Mouse (Mus musculus) hindbrain, embryonic 13.5 days (tissue): ENCODE measurements around the gene Dnah11. TPM values are rescaled to one million over a fixed set of nuclear protein-coding genes. Genes with fewer than 3 reads are reported as not detected.

Source experiments
- ATAC-seq: fragments of 200-750 bp; cut with Nextera tagmentation; 2 replicates; pipeline ENCODE4 v1.8.0; 2017; ENCODE audit warnings: moderate TSS enrichment; ENCODE audit not compliant: low FRiP score
- H3K27ac ChIP-seq: fragments of 300-500 bp; sonication (generic); 2 replicates; pipeline ENCODE4 v1.5.1; 2015; ENCODE audit warnings: inconsistent platforms, mild to moderate bottlenecking, moderate library complexity
- H3K27me3 ChIP-seq: fragments of 300-500 bp; sonication (generic); 2 replicates; pipeline ENCODE4 v1.6.1; 2015; ENCODE audit warnings: mild to moderate bottlenecking, inconsistent platforms
- H3K36me3 ChIP-seq: fragments of 300-500 bp; sonication (generic); 2 replicates; pipeline ENCODE4 v1.6.1; 2015; ENCODE audit warnings: mild to moderate bottlenecking, inconsistent platforms
- H3K4me1 ChIP-seq: fragments of 300-500 bp; sonication (generic); replicated peaks from 2 replicates; pipeline ENCODE4 v1.6.1; 2015; ENCODE audit warnings: inconsistent platforms
- H3K4me2 ChIP-seq: fragments of 300-500 bp; sonication (generic); 2 replicates; pipeline ENCODE4 v1.6.1; 2015; ENCODE audit warnings: inconsistent platforms, mild to moderate bottlenecking, moderate library complexity
- H3K4me3 ChIP-seq: fragments of 300-500 bp; sonication (generic); 2 replicates; pipeline ENCODE4 v1.5.1; 2015; ENCODE audit warnings: mild to moderate bottlenecking, inconsistent platforms
- H3K9ac ChIP-seq: fragments of 300-500 bp; sonication (generic); 2 replicates; pipeline ENCODE4 v1.6.1; 2015; ENCODE audit warnings: mild to moderate bottlenecking, inconsistent platforms
- H3K9me3 ChIP-seq: fragments of 300-500 bp; sonication (generic); 2 replicates; pipeline ENCODE4 v1.6.1; 2016; ENCODE audit warnings: inconsistent platforms
- WGBS: fragments of 180-500 bp; shearing (Covaris S2); methylation state at CpG from one replicate; pipeline ENCODE4 v1.1.7; 2015; 5-methylcytosine and 5-hydroxymethylcytosine counted together
- polyA plus RNA-seq: library from polyadenylated mRNA; unstranded; fragments of >200 nt; fragmentation: Nextera tagmentation; extraction: Ambion mirVana; gene quantifications from 2 replicates; pipeline ENCODE4 v1.2.1, GENCODE M21; 2015

Dnah11 gene
- polyA plus RNA-seq, 1 experiment from 2014 or later: 0.36 TPM

DNA sequence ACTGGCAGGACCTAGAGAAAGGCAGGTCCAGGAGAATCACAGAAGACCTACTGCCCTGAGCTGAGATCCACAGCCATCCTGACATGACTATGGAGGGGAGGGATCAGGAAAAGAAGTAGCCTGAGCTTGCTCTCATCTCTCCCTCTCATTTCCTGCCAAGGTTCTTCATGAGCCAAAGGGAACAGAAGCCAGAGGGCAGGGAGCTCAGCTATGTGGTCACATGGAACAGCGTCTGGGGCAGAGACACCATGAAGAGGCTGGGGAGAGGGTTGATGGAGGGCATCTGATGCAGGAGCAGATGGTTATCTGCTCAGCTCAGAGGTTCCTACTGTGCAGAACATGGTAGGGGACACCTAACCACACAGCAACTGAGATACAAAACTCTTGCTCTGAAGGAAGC is 163.9 kb downstream of the Dnah11 start:
- H3K4me2 ChIP-seq: no peak overlapping the region
- no peak overlapping the region for H3K27ac ChIP-seq
- no peaks in the 10 kb centered on the region for H3K36me3 ChIP-seq
- H3K9me3 ChIP-seq: no peaks in the 10 kb centered on the region
- H3K4me1 ChIP-seq: no peaks in the 10 kb centered on the region
- ATAC-seq: no peak
- H3K4me3 ChIP-seq: no peak overlapping the region
- H3K9ac ChIP-seq: no peak overlapping the region
- no peaks in the 10 kb centered on the region for H3K27me3 ChIP-seq
- WGBS: 92% methylated on average over 1 of the region's 1 CpGs

DNA sequence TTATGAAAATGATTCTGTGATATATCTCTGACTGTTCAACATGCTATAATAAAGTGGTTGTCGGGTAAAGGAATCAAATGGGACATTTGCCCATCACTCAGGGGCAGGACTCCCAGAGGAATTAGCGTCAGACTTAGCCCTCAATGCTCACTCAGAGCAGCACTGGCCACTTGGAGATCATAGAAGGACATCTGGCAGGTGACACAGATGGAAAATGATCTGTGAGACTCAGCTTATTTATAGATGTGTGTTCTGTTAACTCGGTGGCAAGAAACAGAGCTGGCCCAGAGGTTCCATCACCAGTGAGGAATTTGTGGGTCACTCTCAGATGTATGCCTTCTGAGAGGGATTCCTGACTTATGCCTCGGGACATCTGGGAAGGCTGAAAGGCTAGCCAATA is 173.1 kb downstream of the Dnah11 start:
- ATAC-seq: no peak
- H3K4me1 ChIP-seq: no peaks in the 10 kb centered on the region
- H3K36me3 ChIP-seq: no peaks in the 10 kb centered on the region
- WGBS: 82% methylated on average over 4 of the region's 4 CpGs
- H3K27me3 ChIP-seq: 0 out of 2 replicates have a peak, but pooled peaks cover 8% of the 10 kb centered on the region
- H3K9ac ChIP-seq: no peak overlapping the region
- no peaks in the 10 kb centered on the region for H3K9me3 ChIP-seq
- H3K4me3 ChIP-seq: no peak overlapping the region
- H3K27ac ChIP-seq: no peak overlapping the region
- no peak overlapping the region for H3K4me2 ChIP-seq

DNA sequence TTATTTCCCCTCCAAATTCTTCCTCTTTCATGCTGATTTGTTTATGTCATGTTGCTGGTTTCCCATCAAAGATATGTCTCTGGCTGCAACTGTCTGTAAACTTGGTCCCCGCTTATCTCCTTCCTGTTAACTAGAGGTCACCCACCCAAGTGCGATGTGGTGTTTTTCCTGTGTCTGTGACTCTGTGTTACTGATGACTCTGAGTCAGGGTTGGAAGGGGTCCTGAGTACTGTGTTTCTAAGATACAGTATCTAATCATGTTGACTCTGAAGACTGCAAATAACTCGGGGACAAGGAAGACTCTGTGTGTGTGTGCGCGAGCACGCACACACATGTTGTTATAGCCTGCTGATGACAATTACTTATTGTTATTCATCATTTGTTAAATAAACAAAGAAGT is 179.9 kb downstream of the Dnah11 start:
- no peak overlapping the region for H3K9ac ChIP-seq
- no peak for ATAC-seq
- H3K27ac ChIP-seq: no peak overlapping the region
- no peak overlapping the region for H3K4me2 ChIP-seq
- no peaks in the 10 kb centered on the region for H3K4me1 ChIP-seq
- H3K9me3 ChIP-seq: no peaks in the 10 kb centered on the region
- no peaks in the 10 kb centered on the region for H3K27me3 ChIP-seq
- no peaks in the 10 kb centered on the region for H3K36me3 ChIP-seq
- 88% methylated on average over 6 of the region's 6 CpGs for WGBS
- no peak overlapping the region for H3K4me3 ChIP-seq

DNA sequence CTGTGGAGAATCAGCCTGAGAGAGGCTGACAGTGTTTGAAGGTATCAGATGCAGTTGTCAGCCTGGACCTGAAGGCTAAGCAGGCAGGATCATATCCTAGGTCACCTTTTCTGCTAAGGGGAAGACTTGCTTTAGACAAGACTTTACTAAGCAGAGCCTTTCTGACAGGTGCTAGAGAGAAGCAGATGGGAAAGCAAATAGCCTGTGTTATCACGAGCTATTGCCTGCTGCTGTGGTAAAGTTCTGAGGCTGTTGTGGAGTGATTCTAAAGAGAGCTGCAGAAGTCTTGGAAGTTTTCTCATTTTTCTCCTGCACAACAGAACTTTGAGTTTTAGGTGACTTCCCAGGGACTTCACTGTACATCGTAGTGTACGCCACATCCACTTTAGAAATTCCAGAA is 185.0 kb downstream of the Dnah11 start:
- Histone ChIP-seq H3K4me1 (no peaks in the 10 kb centered on the region), H3K4me2 (no peak overlapping the region), H3K4me3 (no peak overlapping the region), H3K27ac (no peak overlapping the region), H3K27me3 (no peaks in the 10 kb centered on the region), H3K36me3 (no peaks in the 10 kb centered on the region), H3K9me3 (no peaks in the 10 kb centered on the region), H3K9ac (no peak overlapping the region)
- no peak for ATAC-seq
- WGBS: 93% methylated on average over 3 of the region's 3 CpGs

DNA sequence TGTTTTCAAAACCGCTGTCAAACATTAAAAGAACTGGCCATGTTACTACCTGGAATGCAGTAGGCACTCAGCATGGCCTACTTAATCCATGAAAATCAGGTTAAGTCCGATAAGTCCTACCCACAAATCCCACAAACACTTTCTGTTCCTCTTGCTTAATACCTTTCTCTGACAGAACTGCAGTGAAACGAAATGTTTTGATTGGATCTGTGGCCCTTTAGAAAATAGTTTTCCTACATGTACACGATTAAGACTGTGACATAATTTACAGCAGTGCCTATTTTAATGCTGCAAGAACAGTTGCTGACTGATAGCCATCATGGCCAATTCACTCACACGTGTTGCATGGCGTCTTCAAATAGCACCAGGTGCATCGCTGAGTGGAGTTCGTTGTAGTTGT is 186.9 kb downstream of the Dnah11 start:
- Histone ChIP-seq H3K27me3 (no peaks in the 10 kb centered on the region), H3K9me3 (no peaks in the 10 kb centered on the region), H3K4me3 (no peak overlapping the region), H3K4me1 (no peaks in the 10 kb centered on the region), H3K36me3 (no peaks in the 10 kb centered on the region), H3K9ac (no peak overlapping the region), H3K4me2 (no peak overlapping the region), H3K27ac (no peak overlapping the region)
- ATAC-seq: no peak
- 90% methylated on average over 8 of the region's 8 CpGs for WGBS

DNA sequence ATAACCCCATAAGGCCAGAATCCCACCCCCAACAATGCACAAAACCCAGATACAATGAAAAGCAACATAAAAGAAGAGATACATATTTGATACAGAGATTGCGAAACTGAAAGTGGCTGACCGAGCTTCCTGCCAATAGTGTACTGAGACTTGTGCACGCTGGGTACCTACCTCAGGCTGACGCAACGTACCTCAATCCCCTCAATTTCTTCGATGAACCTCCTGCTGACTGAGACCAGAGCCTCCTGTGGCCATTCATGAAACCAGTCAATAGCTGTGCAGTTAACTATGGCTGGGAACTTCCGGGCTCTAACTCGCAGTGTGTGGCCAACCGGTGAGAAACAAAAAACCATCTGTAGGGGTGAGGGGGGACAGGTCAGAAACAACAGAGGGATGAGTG is 203.9 kb downstream of the Dnah11 start:
- Histone ChIP-seq H3K36me3 (no peaks in the 10 kb centered on the region), H3K4me2 (no peak overlapping the region), H3K9me3 (no peaks in the 10 kb centered on the region), H3K27me3 (peaks cover 61% of the 10 kb centered on the region), H3K27ac (no peak overlapping the region), H3K4me3 (no peak overlapping the region), H3K4me1 (peaks cover under 1% of the 10 kb centered on the region; the same call in 1 of the 2 replicates), H3K9ac (no peak overlapping the region)
- no peak for ATAC-seq
- WGBS: 55% methylated on average over 9 of the region's 9 CpGs

DNA sequence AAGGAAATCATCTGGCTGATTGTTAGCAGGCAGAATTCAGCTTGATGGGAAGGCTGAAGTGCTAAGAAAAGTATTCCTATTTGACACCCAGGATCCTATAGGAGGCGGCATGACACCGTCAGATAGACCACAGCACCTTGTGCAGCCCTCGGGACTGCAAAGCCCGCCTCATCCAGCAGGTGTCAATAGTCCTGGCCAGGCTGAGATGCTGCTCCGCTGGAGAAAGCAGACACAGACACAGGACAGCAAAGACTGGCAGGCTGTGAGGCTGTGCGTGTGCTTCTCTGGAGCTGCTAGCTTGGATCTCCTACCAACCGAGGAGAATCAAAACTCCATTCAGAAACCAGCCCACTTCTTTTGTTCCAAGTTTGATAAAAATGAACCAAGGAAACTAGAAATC is 205.3 kb downstream of the Dnah11 start:
- H3K27ac ChIP-seq: no peak overlapping the region
- peak; percentile 93 for ATAC-seq
- H3K4me1 ChIP-seq: peaks cover 15% of the 10 kb centered on the region
- H3K27me3 ChIP-seq: peaks cover 71% of the 10 kb centered on the region
- no peaks in the 10 kb centered on the region for H3K9me3 ChIP-seq
- H3K36me3 ChIP-seq: no peaks in the 10 kb centered on the region
- WGBS: 2% methylated on average over 7 of the region's 7 CpGs
- H3K9ac ChIP-seq: no peak overlapping the region
- H3K4me2 ChIP-seq: no peak overlapping the region
- no peak overlapping the region for H3K4me3 ChIP-seq

DNA sequence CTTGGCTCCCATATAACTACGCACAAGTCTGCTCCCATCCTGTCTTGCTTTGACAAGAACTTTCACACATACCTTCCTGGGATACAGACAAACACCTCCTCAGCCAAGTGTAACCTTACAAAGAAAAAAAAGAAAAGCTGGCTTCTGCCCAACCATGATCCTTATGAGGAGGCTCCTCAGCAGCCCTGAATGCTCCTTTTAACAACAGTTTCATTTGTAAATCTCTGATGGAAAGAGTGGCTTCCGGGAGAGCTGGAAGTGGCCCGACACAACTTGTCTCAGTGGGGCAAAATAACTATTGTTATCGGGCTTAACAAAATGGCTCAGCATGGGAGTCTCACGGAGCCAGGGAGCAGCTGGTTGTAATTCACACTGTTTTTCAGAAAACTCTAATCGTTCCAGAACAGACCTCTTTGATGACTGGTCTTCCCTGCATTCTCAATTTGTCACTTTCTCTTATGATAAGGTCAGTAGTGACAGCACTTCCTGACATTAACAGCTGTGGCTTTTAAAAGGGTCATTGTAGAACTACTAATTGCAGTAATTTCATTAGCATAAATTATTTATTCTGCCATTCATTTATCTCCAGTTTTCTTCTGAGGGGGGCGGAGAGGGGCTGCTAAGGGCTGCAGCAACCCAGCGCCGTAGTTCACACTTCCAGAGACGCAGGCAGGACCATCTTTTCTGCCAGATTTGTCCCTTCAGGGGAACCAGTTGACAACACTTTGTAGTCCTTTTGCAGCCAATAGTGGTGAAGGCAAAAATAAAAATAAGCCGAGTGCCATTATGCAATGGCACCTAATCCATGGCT is 209.6 kb downstream of the Dnah11 start:
- ATAC-seq: peak; percentile 52
- H3K36me3 ChIP-seq: no peaks in the 10 kb centered on the region
- H3K4me3 ChIP-seq: no peak overlapping the region
- peaks cover 81% of the 10 kb centered on the region for H3K27me3 ChIP-seq
- H3K9ac ChIP-seq: no peak overlapping the region
- peaks cover 15% of the 10 kb centered on the region for H3K4me1 ChIP-seq
- no peak overlapping the region for H3K27ac ChIP-seq
- no peaks in the 10 kb centered on the region for H3K9me3 ChIP-seq
- 2% methylated on average over 11 of the region's 11 CpGs for WGBS
- peak overlapping the region; percentile 40 for H3K4me2 ChIP-seq

DNA sequence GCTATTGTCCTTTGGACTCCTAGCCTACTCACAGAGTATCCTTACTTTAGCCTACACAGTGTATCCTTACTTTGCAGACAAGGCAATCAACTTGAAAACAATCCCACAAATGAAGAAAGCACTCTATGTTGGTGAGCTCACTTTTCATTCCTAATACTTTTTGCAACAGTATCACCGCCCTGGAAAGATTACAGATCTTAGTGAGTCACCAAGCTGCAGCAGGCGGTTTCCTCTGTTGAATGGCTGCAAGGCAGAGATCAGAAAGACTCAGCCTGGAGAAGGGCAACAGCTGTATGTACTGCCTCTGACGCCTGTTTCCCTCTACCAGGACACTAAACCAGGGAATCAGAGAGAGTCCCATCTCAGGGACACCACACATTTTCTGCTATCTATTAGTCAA is 218.5 kb downstream of the Dnah11 start:
- H3K9me3 ChIP-seq: no peaks in the 10 kb centered on the region
- peaks cover 62% of the 10 kb centered on the region for H3K27me3 ChIP-seq
- no peak overlapping the region for H3K4me3 ChIP-seq
- H3K9ac ChIP-seq: no peak overlapping the region
- H3K36me3 ChIP-seq: no peaks in the 10 kb centered on the region
- H3K4me2 ChIP-seq: no peak overlapping the region
- 77% methylated on average over 3 of the region's 3 CpGs for WGBS
- H3K27ac ChIP-seq: no peak overlapping the region
- no peaks in the 10 kb centered on the region for H3K4me1 ChIP-seq
- no peak for ATAC-seq

DNA sequence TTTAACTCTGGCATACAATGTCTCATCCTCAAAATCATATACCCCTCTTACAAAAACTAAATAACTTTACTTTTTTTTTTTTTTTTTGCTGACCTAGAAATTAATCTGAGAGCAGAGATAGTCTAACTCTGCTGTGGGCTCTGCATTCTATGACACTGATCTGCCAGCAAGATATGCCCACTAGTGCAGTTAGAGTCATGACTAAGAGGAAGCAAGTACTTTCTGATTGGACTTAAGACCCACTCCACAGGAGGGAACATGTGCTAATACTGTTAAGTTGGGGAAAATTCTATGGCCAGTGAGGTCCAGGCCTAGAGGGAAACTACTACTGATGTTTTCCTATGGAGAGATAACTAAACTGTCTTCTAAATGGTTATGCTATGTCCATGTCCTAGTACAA is 225.1 kb downstream of the Dnah11 start:
- no peak overlapping the region for H3K9ac ChIP-seq
- no peaks in the 10 kb centered on the region for H3K4me1 ChIP-seq
- no peak overlapping the region for H3K4me2 ChIP-seq
- no peaks in the 10 kb centered on the region for H3K36me3 ChIP-seq
- no peaks in the 10 kb centered on the region for H3K9me3 ChIP-seq
- peaks cover 20% of the 10 kb centered on the region for H3K27me3 ChIP-seq
- no peak overlapping the region for H3K4me3 ChIP-seq
- ATAC-seq: no peak
- no peak overlapping the region for H3K27ac ChIP-seq

DNA sequence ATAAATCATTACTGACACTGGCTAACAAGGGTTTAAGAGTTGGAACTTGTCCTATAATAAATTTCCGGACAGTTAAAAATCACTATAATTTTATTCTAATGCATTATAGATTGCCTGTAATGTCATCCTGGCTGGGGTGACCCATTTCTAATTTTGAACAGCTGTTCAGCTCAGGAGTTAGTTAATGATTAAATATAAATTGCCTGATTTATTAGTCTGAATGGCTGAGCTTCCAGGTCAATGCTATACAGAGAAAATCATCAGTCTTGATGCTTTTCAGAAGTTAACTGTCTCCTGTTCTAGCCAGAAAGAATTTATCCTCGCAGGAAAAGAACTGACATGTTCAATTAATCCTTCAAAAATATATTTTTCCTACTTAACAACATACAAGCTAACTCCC is 236.1 kb downstream of the Dnah11 start:
- no peaks in the 10 kb centered on the region for H3K4me1 ChIP-seq
- no peaks in the 10 kb centered on the region for H3K9me3 ChIP-seq
- H3K36me3 ChIP-seq: no peaks in the 10 kb centered on the region
- no peak for ATAC-seq
- WGBS: 61% methylated on average over 2 of the region's 2 CpGs
- H3K27me3 ChIP-seq: no peaks in the 10 kb centered on the region
- no peak overlapping the region for H3K4me2 ChIP-seq
- H3K27ac ChIP-seq: no peak overlapping the region
- H3K4me3 ChIP-seq: no peak overlapping the region
- H3K9ac ChIP-seq: no peak overlapping the region

DNA sequence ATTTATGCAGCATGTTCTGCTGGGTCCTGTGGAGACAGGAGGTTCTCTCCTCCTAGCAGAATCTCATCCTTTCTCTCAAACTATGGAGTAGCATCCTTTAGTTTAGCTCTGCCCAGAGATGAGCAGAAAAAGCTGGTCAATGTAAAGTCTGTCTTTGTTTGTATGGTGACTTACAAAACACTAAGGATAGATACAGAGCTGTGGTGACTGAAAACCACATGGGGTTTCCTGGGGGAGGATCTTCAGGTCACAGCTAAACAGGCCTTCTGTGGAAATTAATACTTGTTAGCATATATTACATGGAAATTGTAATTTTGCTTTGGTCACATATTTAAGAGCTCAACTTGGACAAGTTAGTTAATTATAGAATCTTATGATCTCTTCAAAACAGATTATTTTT is 239.6 kb downstream of the Dnah11 start:
- Histone ChIP-seq H3K4me3 (no peak overlapping the region), H3K9ac (no peak overlapping the region), H3K4me2 (no peak overlapping the region), H3K27ac (no peak overlapping the region), H3K27me3 (no peaks in the 10 kb centered on the region), H3K36me3 (no peaks in the 10 kb centered on the region), H3K4me1 (0 out of 2 replicates have a peak, but pooled peaks cover 4% of the 10 kb centered on the region), H3K9me3 (no peaks in the 10 kb centered on the region)
- ATAC-seq: no peak
